Mouse (Mus musculus) thymus, adult 2 months (tissue): ENCODE data around the gene Prkag2. TPM values are rescaled to one million over a fixed set of nuclear protein-coding genes. Genes with fewer than 3 reads are reported as not detected.

Experiments used
- DNase-seq: peaks from one replicate; pipeline ENCODE4 v3.0.0; 2021
- H3K27ac ChIP-seq: fragments of 200-500 bp; 2 replicates; pipeline ENCODE4 v1.5.1; 2012; ENCODE audit warnings: low read length, control low read depth; ENCODE audit not compliant: control insufficient read depth, insufficient read depth
- H3K27me3 ChIP-seq: fragments of 200-500 bp; 2 replicates; pipeline ENCODE4 v1.6.1; 2012; ENCODE audit warnings: mild to moderate bottlenecking, low read length, moderate library complexity, mixed read lengths; ENCODE audit not compliant: control insufficient read depth, insufficient read depth
- H3K36me3 ChIP-seq: fragments of 200-500 bp; 2 replicates; pipeline ENCODE4 v1.6.1; 2012; ENCODE audit warnings: mild to moderate bottlenecking, low read length, moderate library complexity; ENCODE audit not compliant: control insufficient read depth, insufficient read depth
- H3K4me1 ChIP-seq: fragments of 200-500 bp; replicated peaks from 2 replicates; pipeline ENCODE4 v1.6.1; 2012; ENCODE audit warnings: low read length; ENCODE audit not compliant: control insufficient read depth, insufficient read depth
- H3K4me3 ChIP-seq: fragments of 200-500 bp; 2 replicates; pipeline ENCODE4 v1.5.1; 2012; ENCODE audit warnings: mild to moderate bottlenecking, low read length, control low read depth, moderate library complexity; ENCODE audit not compliant: control insufficient read depth, insufficient read depth
- CTCF ChIP-seq: fragments of 200-500 bp; IDR thresholded peaks from 2 replicates; pipeline ENCODE4 v1.5.1; 2012; ENCODE audit warnings: mild to moderate bottlenecking, control low read depth, low read length, moderate library complexity, borderline replicate concordance; ENCODE audit not compliant: control insufficient read depth, poor library complexity, insufficient read depth; ENCODE audit errors: extremely low read depth
- POLR2A ChIP-seq: fragments of 200-500 bp; IDR thresholded peaks from 2 replicates; pipeline ENCODE4 v1.6.1; 2012; ENCODE audit warnings: mild to moderate bottlenecking, low read length, control low read depth, moderate library complexity; ENCODE audit not compliant: control insufficient read depth, poor library complexity, insufficient read depth; ENCODE audit errors: extremely low read depth
- WGBS: fragments of 180-500 bp; shearing (Covaris S2); methylation state at CpG from one replicate; pipeline ENCODE4 v1.1.7; 2018; 5-methylcytosine and 5-hydroxymethylcytosine counted together
- polyA plus RNA-seq: library from polyadenylated mRNA; depleted of rRNA; stranded (reverse); fragments of >200 nt; gene quantifications from 2 replicates; pipeline ENCODE4 v1.2.3, GENCODE M21; 2012

Prkag2 gene
- polyA plus RNA-seq, 1 experiment, result 23.5 TPM

DNA sequence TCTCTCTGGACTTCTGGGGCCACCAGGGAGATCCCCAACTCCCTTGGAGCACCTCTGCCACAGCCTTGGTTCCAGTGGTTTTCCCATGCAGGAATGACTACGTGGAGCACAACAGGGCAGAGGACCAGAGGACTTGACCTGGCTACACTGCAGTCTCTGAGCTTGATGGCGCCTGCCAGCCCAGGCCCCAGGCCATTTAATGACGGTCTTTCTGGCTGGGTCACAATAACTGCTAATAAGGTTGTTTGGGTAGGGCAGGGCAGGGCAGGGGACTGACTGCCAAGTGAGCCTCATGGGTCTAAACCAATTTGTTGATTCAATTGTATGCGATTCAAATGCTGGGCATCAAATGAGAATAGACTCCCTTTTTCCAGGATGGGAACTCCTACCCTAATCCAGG, 72.8 kb downstream of the Prkag2 start:
- Histone ChIP-seq H3K4me3 (no peak overlapping the region), H3K4me1 (no peaks in the 10 kb centered on the region), H3K27me3 (no peaks in the 10 kb centered on the region), H3K27ac (no peak overlapping the region), H3K36me3 (no peaks in the 10 kb centered on the region)
- TF ChIP-seq CTCF, result no peak
- no peak for TF ChIP-seq POLR2A
- WGBS, result 95% methylated on average over 4 of the region's 4 CpGs
- no peak for DNase-seq

DNA sequence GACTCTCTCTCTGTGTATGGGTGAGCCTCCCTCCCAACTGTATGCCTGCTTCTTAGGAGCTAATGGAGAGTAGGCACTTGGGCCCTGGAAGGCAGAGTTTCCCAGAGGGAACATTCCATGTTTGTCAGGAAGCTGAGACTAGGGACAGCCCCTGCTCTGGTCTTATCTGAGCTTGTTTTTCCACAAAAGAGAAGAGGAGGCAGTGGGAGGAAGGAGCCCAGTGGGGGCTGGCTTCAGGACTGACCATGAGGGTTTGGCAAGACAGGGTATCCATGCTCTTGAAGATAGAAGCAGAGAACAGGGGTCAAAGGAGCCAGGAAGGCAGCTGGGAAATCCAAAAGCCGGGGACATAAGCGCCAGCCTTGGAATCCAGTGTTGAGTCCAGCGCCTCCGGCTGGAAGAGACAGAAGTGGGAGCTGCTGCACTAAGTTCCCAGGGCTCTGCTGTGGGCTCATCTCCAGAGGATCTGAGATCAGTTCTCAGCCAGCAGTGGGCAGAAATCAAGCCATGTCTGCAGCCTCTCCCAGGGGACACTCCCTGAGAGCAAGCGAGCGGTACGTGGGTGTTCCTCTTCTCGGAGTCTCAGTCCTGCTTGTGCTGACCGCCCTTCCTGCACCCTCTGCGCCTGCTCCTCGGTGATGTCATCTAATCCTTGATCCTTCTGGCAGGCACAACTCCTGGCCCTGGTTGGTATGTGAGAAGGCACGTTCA, 75.0 kb downstream of the Prkag2 start:
- Histone ChIP-seq H3K27ac (no peak overlapping the region), H3K4me1 (0 out of 2 replicates have a peak, but pooled peaks cover 3% of the 10 kb centered on the region)
- 86% methylated on average over 12 of the region's 12 CpGs for WGBS

DNA sequence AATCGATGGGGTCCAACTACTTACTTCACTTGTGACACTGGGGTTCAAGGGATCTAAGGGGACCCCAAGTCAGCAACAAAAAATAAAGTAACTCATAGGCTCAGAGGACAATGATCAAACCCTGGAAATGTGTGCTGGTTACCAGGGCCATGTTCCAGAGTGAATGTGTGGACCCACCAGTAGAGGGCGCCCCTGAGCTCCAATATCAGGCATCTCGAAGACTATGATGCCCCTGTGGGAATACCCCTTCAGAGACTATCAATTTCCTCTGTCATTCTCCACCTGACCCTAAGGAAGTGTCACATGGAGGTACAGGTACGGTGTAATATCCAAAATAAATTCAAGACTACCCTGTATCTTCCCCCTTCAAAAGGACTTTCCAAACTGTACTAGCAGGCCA, 77.5 kb downstream of the Prkag2 start:
- TF ChIP-seq POLR2A (no peak), CTCF (no peak)
- Histone ChIP-seq H3K27ac (no peak overlapping the region), H3K4me1 (peaks cover 18% of the 10 kb centered on the region), H3K36me3 (no peaks in the 10 kb centered on the region), H3K4me3 (no peak overlapping the region), H3K27me3 (no peaks in the 10 kb centered on the region)
- WGBS, result 37% methylated on average over 4 of the region's 4 CpGs
- DNase-seq, result peak; percentile 57

More for the DNA sequence above, 75.0 kb downstream of the Prkag2 start:
- Histone ChIP-seq H3K36me3 (no peaks in the 10 kb centered on the region), H3K4me3 (no peak overlapping the region), H3K27me3 (no peaks in the 10 kb centered on the region)
- no peak for DNase-seq
- TF ChIP-seq POLR2A, result no peak
- TF ChIP-seq CTCF, result no peak

DNA sequence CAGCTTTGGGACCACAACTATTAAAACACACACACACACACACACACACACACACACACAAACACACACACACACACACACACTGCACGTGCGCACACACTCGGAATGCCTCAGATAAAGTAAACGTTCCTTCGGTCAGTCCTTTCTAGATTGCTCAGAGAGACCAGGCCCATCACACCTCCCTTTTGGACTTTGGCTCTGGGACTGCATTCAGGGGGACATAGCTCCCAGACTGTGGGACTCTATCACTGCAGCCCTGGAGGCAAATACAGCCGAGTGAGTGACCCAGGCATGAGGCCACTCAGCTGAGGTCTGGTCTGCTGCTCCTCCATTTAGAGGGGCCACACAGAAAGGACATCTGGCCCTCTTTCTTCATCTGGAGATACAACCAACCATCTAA, 81.2 kb downstream of the Prkag2 start:
- no peak for DNase-seq

DNA sequence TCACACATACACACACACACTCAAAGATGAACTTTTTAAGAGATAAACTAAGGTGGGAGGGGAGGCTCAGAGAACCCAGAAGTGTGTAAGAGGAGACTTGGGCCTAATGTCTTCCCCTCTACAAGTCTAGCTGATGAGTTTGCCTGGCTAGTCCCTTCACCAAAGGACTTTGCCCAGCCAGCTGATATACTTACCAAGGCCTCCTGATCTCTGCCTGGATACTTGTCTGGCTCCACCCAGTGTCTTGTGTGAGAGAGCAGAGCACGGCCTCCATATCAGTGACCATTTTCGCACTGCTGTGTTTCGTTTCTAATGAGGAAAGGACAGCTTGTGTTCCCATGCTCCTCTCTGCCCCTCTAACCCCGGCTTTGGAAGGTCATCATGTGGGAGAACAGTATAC, 88.3 kb downstream of the Prkag2 start:
- no peak overlapping the region for H3K27ac ChIP-seq
- DNase-seq, result no peak
- TF ChIP-seq POLR2A (no peak), CTCF (no peak)
- no peak overlapping the region for H3K4me3 ChIP-seq
- peaks cover 13% of the 10 kb centered on the region for H3K4me1 ChIP-seq
- 96% methylated on average over 4 of the region's 4 CpGs for WGBS
- no peaks in the 10 kb centered on the region for H3K36me3 ChIP-seq
- no peaks in the 10 kb centered on the region for H3K27me3 ChIP-seq

More for the DNA sequence above, 81.2 kb downstream of the Prkag2 start:
- TF ChIP-seq CTCF (no peak), POLR2A (no peak)
- Histone ChIP-seq H3K4me1 (peaks cover 25% of the 10 kb centered on the region), H3K4me3 (no peak overlapping the region), H3K36me3 (no peaks in the 10 kb centered on the region), H3K27me3 (no peaks in the 10 kb centered on the region), H3K27ac (no peak overlapping the region)
- WGBS, result 97% methylated on average over 6 of the region's 6 CpGs

DNA sequence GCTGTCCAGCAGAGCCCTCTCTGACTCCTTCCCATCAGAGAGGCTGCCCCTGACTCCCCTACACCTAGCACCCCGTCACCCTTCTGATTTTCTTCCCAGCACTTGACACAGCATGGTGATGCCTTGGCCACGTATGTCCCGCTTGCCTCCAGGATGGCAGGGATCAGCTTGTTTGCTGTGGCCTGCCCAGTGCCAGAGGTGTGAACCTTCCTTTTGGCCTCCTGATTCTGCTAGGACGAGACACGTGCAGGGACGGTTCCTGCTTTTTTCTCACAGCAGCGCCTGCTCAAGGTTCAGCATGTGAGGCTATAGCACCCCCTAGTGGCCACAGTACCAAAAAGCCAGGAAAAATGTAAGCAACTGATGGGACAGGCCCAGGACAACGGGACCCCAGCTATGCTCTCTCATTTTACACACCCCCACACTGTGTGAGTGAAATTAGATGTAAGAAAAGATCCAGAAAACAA, 89.4 kb downstream of the Prkag2 start:
- Histone ChIP-seq H3K4me3 (no peak overlapping the region), H3K27me3 (no peaks in the 10 kb centered on the region), H3K4me1 (peaks cover 17% of the 10 kb centered on the region), H3K36me3 (no peaks in the 10 kb centered on the region), H3K27ac (no peak overlapping the region)
- 13% methylated on average over 8 of the region's 8 CpGs for WGBS
- peak; percentile 85 for DNase-seq
- TF ChIP-seq POLR2A (no peak), CTCF (peak; percentile 81; the same call in 1 of the 2 replicates)
